Mouse (Mus musculus): ENCODE data around the gene Bdh1. TPM values are rescaled to one million over a fixed set of nuclear protein-coding genes. Genes with fewer than 3 reads are reported as not detected.
"Not testable (repeated sequence)": the region's sequence is repeated elsewhere in the genome, so short reads cannot be mapped to it uniquely, and the experiment has no call there.

The Bdh1 gene
- total RNA-seq (2022) = 10 to 100 TPM in 2 of 4 experiments, 1 to 10 TPM in 2; 7.6 to 24.2 (median 15.5) TPM

DNA sequence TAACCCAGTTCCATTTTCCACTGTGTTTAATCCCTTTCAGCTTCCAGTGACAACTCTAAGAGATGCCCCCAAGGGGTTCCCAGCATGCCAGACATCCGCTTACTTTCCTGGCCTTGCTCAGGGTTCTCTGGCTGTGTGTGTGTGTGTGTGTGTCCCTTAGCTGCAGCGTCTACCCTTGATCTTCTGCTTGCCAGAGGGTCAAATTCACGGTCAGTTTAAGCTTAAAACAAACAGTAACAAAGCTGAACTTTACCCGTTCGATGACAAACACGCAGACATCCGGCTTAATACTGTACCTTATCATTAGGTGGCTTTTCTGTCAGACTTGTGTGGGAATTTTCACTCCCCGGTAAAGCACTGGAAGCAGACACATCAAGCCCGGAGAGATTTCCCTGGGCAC is at the start of gene Bdh1:
Bdh1 (plus strand) TSS at position 281 of the 400 bp plus-strand sequence.
- DNase-seq = no peak

DNA sequence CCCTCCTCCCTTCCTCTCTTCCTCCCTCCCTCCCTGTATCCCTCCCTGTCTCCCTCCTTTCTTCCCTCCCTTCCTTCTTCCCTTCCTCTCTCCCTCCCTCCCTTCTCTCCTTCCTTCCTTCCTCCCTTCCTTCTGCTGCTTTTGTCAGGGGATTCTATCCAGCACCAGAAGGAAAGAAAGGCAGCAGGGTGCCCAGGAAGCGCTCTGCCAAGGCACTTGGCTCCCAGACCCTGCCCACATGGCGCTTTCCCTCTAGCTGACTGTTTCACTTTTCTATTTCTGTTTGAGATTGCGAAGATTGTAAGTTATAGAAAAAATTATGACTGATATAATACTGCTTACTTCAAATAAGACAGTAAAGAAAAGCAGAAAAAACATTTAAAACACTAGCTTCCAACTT is 49.8 kb upstream of the Bdh1 start:
- not testable (repeated sequence) for DNase-seq

DNA sequence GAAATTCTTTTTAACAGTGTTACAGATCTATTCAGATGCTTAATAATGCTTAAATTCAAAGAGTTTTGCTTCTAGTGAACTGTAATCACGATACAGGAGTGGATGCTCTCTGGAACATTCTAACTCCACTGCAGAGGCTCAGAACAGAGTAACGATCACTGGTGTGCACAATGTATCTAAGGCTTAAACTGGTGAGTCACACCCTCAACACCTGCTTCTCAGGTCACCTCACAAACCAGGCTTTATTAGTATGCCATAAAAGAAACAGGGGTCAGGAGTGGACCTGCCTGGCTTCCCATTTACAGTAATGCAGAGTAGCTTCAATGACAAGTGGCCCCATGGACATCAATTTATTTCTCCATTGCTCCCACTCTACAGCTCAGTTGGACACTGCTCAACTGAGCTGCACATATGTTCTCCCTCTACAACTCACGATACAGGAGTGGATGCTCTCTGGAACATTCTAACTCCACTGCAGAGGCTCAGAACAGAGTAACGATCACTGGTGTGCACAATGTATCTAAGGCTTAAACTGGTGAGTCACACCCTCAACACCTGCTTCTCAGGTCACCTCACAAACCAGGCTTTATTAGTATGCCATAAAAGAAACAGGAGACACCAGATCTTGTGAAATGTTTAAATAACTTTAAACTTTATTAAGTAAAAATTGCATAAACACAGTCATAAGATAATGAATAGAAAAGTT is 46.0 kb upstream of the Bdh1 start:
- DNase-seq = not testable (repeated sequence)

DNA sequence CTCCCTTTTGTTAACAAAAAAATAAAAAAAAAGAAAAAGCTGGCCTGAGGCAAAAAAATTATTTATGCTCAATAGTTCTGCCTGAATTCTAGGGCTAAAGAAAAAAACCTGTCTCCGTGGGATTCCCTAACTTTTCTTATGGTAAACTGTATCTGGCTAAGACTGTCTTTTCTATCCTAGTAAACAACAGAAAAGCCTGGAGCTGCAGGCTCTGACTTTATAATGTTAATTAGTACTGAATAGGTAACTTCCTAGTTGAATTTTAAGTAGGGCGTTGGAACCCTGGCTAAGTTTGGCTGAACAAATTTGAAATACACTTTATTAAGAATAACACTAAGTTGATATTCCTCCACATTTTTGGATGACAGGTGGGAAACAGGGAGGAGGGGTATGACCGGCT is 33.8 kb upstream of the Bdh1 start:
- not testable (repeated sequence) for DNase-seq

DNA sequence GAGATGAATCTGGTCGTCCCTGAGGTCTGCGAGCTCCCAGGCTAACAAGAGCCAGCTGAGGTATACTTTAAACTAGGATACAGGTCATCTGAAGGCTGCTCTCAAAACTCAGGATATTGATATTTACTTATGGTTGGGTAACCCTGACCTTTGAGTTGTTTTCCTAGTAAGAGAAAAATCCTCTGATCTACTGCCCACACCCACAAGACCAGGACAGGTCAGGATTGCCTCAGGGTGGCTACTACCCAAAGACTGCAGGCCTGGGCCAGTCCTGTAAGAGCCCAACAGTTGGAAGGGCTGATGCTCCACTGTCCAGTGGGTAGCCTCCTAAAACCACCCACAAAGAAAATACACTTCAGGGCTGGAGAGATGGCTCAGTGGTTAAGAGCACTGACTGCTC is 22.8 kb upstream of the Bdh1 start:
- DNase-seq = no peak

DNA sequence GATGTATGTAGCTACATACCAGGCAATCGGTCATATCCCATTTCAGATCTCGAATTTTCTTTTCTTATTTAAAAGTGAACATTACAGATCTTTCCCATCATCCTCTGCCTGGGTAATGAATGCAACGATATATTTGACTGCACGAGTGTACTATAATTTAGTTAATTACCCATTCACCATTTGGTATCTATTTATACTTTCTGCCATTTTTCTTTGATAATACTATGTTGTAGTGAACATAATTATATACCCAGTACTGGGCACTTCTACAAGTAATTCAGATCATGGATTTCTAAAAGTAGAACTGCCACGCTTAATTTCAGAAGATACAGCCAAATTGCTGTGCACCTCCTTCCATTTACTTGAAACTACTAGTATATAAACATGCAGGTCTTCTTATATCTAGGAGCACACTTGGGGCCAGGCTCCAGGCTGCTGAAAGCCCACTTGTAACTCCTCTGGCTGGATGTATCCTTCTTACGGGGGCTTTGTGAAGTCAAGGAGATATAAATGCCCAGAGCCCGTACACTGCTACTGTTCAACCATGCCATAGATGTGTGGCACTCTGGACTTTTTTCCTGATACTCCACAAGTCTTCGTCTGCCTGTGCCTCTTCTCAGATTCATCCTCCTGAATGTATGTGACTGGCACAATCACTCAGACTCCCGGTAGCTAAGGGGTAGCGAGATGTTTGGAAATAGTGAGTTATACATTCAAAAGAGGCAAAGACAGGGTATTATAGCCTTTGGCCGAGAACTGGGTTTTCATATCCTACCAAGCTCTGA is 21.0 kb upstream of the Bdh1 start:
- DNase-seq = no peak

DNA sequence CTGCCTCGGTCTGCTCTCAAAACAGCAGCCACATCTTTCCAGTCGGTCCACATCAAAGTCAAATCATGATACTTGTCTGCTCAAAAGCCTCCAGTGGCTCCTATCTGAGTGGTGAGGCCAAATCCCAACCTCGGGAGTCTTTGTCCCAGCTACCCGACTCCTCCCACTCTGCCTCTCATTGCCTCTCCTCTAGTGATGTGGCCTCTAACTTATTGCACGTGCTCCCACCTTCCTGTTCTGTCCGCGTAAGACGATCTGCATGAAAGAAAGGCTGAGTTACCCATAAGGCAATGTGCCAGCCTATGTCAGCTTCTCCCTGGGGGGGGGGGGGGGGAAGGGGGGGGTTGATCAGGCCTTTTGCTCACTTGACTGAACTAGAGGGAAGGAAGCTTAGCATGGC is 20.0 kb upstream of the Bdh1 start:
- DNase-seq = no peak

DNA sequence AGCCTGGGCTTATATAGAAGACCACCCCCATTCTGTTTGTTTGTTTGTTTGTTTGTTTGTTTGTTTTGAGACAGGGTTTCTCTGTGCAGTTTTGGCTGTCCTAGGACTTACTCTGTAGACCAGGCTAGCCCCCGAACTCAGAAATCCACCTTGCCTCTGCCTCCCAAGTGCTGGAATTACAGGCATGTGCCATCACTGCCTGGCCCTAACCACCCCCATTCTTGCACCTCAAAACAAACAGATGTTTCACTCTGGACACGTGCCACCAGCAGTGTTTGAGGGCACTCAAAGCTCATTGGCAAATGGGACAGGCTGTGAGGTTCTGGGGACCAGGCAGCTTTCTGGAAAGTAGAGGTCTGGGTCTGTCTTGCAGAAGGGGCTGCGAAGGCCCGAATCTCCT is 18.1 kb upstream of the Bdh1 start:
- DNase-seq = no peak

DNA sequence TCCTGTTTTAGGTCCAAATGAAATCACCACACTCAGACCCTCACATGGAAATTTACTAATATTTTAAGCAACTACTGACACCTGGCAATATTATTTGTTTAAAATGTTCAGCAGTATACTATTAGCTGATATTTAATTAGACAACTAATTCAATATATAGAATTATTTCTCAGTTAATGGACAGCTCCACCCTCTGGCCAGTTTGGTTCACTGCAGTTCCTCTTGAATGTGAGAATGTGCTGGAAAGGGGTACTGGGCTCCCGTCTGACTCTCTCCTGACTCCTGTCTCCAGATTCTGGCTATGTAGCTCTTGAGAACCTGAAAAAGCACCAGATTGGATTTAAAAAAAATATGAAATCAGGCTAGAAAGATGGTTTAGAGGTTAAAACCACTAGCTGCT is 17.0 kb upstream of the Bdh1 start:
- no peak for DNase-seq

DNA sequence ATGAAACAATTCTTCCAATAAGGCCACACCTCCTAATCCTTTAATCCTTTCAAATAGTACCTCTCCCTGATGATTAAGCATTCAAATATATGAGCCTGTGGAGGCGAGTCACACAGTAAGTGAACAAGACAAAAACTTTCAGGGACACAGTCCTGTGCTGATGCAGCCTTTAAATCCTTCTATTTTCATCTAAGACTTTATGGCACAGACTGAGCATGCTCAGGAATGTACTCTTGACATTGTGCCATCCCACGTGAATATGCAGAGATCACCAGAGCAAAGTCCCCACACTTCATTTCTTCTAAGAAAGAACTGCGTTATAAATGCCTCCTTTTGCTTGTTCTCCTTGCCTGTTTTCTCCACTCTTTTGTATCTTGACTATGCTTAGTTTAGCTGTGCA is 14.2 kb upstream of the Bdh1 start:
- DNase-seq = no peak

DNA sequence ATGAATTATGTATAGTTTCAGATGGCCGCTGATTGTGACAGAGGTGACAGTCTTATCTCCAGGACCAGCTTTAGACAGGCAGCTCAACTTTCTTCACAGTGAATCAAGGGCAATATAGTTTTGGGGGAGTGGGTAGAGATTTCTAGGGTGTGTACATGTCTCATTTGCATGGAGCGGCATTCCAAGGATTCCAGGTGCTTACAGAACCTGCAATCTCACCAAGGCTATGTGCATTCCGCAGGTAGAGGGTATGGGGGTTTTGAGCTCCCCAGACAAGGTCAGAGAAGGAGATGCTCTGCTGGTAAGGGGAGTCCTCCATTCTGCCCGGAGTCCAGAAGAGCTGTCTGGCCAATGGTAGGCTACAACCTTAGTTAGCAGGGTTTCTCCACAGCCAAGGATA is 11.1 kb upstream of the Bdh1 start:
- DNase-seq = no peak

DNA sequence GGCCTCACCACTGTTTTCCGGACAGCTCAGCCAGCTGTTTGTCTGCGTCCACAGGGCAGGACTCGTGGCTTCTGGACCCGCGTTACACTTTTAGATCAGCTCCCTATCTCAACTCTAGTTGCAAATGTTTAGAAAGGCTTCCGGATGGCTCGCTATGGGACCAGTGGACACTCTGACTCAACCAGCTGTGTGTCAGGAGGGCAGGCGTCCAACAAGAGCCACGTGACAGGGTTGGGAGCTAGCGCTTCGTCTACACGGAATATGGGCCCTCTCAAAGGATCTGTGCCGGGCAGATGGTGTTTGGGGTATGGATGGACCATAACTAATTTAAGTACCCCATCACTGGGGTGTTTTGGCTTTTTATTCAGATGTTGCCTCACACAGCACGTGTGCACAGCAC is 9.8 kb upstream of the Bdh1 start:
- no peak for DNase-seq

DNA sequence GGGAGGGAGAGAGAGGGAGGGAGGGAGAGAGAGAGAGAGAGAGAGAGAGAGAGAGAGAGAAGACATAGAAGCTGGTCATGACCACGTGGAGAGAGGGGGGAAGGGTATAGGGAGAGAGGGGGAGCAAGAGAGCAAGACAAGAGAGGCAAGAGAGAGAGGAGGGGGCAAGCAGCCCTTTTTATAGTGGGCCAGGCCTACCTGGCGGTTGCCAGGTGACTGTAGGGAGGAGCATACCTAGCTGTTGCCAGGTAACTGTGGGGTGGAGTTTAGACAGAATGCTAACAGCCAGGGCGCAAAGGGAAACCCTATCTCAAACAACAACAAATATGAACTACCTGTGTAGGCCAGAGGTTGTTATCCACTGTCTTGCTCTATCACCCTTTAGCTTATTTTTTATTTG is 8.3 kb upstream of the Bdh1 start:
- no peak for DNase-seq

DNA sequence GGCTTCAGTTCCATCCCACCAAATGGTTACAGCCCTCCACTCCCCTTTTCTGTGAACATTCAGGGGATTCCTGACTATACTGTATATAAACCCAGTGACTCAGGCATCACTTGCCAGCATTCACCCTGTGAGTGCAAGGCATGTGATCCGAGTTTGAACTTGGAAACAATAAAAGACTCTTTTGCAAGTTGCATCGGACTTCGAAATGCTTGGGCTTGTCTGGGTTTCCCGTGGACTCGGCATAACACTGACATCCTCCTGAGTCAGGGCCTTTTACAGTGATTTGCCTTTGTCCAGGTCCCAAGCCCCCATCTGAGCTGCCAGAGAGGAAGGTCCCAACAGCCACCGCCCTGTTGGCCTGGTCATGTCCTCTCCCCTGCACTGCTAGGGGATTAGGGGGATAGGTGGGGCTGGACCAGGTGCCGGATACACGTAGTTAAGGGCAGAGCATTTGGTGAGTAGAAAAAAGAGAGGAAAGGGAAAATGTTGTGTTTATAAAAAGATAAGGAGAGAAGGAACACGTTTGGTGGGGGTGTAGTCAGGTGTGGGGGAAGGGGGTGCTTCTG is 6.1 kb upstream of the Bdh1 start:
- DNase-seq = no peak

DNA sequence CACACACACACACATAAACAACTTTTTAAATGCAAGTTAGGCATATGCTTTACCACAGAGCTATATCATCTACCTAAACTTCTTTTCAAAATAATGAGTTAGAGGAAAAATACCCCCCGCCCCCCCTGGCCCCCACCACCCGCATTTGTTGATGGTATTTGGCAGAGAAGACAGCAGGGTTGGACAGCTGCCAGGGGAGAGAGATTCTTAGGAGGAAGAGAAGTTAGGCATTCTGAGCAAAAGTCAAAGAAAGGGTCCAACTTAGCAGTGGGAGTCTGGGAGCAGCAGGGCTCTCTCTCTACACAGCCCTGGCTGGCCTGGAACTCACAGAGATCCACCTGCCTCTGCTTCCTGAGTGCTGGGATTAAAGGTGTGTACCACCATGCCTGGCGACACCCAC is 3.4 kb upstream of the Bdh1 start:
- DNase-seq = no peak

DNA sequence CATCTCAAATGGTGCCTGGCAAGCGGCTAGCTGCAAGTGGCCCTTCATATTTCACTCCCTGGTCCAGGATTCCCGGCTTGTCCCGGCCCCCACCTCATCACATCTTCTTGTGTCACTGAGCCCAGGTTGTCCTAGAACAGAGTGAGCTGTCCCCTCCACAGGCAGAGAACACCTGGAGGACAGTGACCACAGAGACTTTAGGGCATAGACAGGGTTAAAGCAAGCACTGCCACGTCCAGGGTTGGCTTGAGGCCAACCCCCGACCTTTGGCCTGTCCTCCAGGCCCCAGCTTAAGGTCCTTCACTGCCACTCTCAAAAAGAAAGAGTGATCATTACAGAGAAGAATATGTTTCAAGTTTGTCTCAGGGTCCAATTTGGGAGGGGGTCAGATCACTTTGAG is 2.6 kb upstream of the Bdh1 start:
- DNase-seq = no peak

DNA sequence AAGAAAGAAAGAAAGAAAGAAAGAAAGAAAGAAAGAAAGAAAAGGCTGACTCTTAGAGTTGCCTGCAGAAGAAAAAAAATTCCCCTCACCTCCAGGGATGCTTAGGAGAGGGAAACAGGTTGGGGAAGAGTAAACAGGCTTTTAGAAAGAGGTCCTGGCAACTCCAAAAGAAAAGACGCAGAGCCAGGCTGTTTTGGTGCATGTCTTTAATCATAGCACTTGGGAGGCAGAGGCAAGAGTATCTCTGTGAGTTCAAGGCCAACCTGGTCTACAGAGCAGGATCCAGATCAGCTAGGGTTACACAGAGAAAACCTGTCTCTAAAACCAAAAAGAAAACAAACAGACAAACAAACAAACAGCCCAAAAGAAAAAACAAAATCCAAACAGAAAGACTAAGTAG is 642 bp downstream of the Bdh1 start:
- DNase-seq = no peak

DNA sequence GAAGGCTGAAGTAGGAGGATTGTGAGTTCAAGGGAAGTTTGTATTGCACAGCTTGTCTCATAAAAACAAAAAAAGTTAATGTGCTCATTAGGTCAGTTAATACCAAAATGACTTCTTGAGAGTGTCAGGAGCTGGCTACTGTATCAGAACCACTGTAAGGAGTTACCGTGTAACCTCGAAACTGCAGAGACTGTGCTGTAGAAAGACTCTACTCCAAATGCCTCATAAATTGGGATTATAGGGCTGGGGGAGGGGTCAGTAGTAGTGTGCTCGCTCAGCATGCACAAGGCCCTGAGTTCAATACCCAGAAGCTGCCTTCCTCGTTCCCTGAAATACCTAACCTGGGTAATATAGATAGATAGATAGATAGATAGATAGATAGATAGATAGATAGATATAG is 1.3 kb downstream of the Bdh1 start:
- no peak for DNase-seq

DNA sequence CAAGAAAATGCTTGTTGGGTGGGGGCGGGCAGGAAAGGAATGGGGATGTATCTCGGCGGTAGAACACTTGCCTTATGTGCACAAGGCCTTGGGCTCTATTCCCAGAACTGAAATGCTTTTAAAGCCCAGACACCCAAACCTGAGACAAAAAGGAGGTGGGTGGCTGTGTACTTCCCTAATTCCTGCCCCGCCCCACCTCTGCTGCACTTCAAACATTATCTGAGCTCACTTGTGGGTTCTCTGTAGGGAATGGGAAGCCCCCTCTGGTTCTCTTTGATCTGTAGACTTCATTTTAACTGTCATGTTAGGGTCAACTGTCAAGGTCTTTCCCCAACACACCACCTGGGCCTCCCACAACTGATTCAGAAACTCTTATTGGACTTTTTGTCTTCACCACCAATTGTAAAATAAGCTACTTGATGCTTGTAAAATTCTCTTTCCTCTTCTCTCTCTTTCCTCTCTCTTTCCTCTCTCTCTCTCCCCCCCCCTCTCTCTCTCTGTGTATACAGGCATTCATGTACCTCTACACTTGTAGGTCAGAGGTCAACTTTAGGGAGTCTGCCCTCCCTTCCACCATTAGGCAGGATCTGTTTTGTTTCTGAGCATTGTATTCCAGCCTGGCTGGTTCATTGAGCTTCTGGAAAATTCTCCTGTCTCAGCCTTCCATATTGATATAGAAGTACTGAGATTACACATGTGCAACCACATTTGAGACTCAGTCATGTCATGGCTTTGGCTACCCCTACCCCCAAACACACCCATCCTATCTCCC is 2.5 kb downstream of the Bdh1 start:
- no peak for DNase-seq

DNA sequence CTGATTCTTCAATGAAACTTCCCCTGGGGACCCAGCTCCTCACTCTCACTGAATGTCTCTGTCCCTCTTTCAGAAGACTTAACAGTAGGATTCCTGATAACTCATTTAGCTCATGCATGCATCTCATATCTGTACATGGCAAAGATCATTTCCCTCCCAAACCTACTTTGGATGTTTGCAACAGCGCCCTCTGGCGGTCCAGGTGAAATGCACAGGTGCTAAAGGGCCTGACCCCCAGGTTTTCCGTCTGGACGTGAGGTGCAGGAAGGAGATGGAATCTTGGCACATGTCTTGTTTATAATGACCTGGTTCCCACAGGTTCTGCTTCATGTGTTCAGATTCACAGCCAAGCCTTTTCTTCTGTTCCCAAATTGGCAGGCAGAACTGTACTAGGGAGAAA is 3.4 kb downstream of the Bdh1 start:
- DNase-seq = peak; percentile 50

DNA sequence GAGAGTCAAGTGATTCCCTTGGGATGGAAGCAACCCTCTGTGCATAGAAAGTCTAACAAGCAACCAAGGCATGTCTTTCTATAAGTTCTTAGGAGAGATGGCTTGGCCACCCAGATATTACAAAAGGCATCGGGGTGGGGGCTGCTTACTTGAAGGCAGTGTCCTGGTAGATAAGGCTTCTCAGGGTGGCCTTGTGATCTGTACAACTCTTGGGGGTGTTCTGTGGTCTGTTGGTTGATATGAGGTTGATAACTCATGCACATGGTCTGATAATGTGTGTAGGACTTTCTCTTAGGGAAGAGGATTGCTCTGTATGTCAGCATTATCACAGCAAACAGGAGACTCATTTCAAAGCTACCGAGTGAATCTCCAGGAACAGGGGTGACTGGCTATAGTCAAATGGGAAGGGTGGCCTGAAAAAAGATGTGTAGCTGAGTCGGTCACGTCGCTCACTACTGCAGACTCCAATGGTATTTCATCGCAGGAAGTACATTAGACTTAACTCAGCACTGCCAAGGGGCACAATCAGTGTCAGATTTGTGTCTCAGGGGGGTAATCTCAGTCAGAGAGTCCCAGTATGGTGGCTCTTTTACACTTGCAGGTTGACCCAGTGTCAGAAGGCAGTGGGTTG is 4.5 kb downstream of the Bdh1 start:
- DNase-seq = no peak

DNA sequence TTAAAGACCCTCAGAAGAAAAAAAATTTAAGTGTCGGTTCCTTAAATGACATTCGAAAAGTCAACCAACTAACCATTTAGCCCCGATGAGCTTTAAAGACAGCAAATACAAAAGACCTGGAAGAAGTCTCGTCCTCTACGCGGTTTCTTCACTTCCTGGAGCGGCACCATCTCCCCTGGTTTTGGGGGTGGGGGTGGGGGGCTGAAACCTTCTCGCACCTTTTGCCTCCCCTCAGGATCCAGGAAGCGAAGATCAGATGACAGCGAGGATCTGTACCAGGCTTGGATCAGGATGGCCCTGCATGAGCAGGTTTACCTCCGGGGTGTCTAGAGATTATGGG is 6.2 kb downstream of the Bdh1 start:
- no peak for DNase-seq

All from adrenal gland, adult 8-10 months (tissue).